In the genomic region with DNA sequence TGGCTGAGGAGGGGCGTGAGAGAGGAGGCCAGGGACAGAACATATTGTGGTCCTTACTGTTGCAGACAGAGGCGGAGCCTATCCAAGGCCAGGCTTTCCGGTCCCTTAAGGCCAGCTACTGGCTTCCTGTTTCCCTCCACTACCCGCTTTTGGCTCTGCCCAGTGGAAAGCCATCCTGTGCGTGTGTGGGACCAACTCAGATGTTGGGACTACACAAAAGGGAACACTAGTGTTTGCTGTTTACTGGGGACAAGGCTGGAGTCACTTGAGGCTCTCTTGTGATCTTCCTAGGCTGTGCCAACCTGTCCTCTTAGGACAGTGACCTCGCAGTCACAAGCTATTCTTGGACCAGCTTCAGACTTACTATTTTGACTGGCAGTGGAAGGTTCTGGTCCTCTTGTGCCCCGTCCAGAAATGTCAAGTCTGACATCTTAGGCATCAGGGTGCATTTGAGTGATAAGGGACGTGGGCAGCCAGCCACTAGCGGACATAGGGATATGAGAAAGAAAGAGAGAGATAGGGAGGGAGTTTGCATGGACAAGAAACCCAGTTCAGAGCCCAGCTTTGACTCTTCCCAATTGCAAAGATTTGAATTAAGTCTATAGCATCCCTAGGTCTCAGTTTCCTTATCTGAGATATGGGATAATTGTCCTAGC, we compare ENCODE assay signal across 7 mouse cellular contexts. TPM values are rescaled to one million over a fixed set of nuclear protein-coding genes. Genes with fewer than 3 reads are reported as not detected.
DNase-seq lines count a peak whose midpoint lies in the region; ATAC-seq lines count a peak whose summit lies in the region.

No protein-coding gene starts in this region.

- H3K4me3 ChIP-seq in heart, embryonic 10.5 days: no peak overlapping the region
- no peak overlapping the region for H3K4me3 ChIP-seq in limb, embryonic 10.5 days
- H3K4me3 ChIP-seq in midbrain, embryonic 11.5 days (ENCODE audit: low read depth, low read length): no peak overlapping the region
- no peak overlapping the region for H3K4me3 ChIP-seq in forebrain, embryonic 15.5 days

- H3K27me3 ChIP-seq in heart, embryonic 10.5 days (ENCODE audit: insufficient read depth, poor library complexity, severe bottlenecking): no peaks in the 10 kb centered on the region
- H3K27me3 ChIP-seq in limb, embryonic 10.5 days (ENCODE audit: low read depth, poor library complexity, severe bottlenecking): no peaks in the 10 kb centered on the region
- H3K27me3 ChIP-seq in splenic B cell, adult 2 months (ENCODE audit: control insufficient read depth, insufficient read depth, low read length, poor library complexity, severe bottlenecking): no peaks in the 10 kb centered on the region
- no peaks in the 10 kb centered on the region for H3K27me3 ChIP-seq in midbrain, embryonic 11.5 days (ENCODE audit: control insufficient read depth, insufficient read depth, low read length)
- no peaks in the 10 kb centered on the region for H3K27me3 ChIP-seq in forebrain, embryonic 15.5 days

- peak; percentile 30 to 47 for DNase-seq in spleen, postnatal 10 days (ENCODE audit: low spot score in 2 of 2)
- no peak for DNase-seq in spleen, postnatal 14 days (ENCODE audit: low spot score in 2 of 2)
- no peak for DNase-seq in heart, embryonic 10.5 days (ENCODE audit: low spot score)
- DNase-seq in limb, embryonic 10.5 days (ENCODE audit: low spot score): no peak
- DNase-seq in splenic B cell, adult 2 months (ENCODE audit: low read depth, low spot score): peak; percentile 37
- DNase-seq in midbrain, embryonic 11.5 days (ENCODE audit: low spot score, missing footprints): no peak

- peaks cover 76% of the 10 kb centered on the region for H3K36me3 ChIP-seq in heart, embryonic 10.5 days
- H3K36me3 ChIP-seq in limb, embryonic 10.5 days: peaks cover 96% of the 10 kb centered on the region
- no peaks in the 10 kb centered on the region for H3K36me3 ChIP-seq in splenic B cell, adult 2 months (ENCODE audit: control insufficient read depth, insufficient read depth, low read length, poor library complexity, severe bottlenecking)
- peaks cover 7% of the 10 kb centered on the region for H3K36me3 ChIP-seq in midbrain, embryonic 11.5 days (ENCODE audit: control insufficient read depth, insufficient read depth, low read length)
- peaks cover 7% of the 10 kb centered on the region; the same call in 1 of the 2 replicates for H3K36me3 ChIP-seq in forebrain, embryonic 15.5 days

- peaks cover 23% of the 10 kb centered on the region for H3K4me1 ChIP-seq in heart, embryonic 10.5 days
- H3K4me1 ChIP-seq in limb, embryonic 10.5 days: no peaks in the 10 kb centered on the region
- H3K4me1 ChIP-seq in midbrain, embryonic 11.5 days (ENCODE audit: control insufficient read depth, insufficient read depth, low read length): peaks cover 4% of the 10 kb centered on the region; the same call in 1 of the 2 replicates
- peaks cover 11% of the 10 kb centered on the region for H3K4me1 ChIP-seq in forebrain, embryonic 15.5 days

- peak overlapping the region; percentile 73 for H3K27ac ChIP-seq in heart, embryonic 10.5 days
- H3K27ac ChIP-seq in limb, embryonic 10.5 days: 0 out of 2 replicates have a peak overlapping the region, but pooled peaks have one; percentile 14
- H3K27ac ChIP-seq in midbrain, embryonic 11.5 days (ENCODE audit: low read depth, low read length): no peak overlapping the region
- H3K27ac ChIP-seq in forebrain, embryonic 15.5 days (replicated peaks): no peak overlapping the region

- H3K4me2 ChIP-seq in midbrain, embryonic 11.5 days: no peak overlapping the region
- no peak overlapping the region for H3K4me2 ChIP-seq in forebrain, embryonic 15.5 days (replicated peaks)

- H3K9ac ChIP-seq in midbrain, embryonic 11.5 days (ENCODE audit: low read length): no peak overlapping the region
- no peak overlapping the region for H3K9ac ChIP-seq in forebrain, embryonic 15.5 days (replicated peaks)

- no peaks in the 10 kb centered on the region for H3K9me3 ChIP-seq in heart, embryonic 10.5 days
- H3K9me3 ChIP-seq in limb, embryonic 10.5 days (replicated peaks): no peaks in the 10 kb centered on the region
- H3K9me3 ChIP-seq in midbrain, embryonic 11.5 days (ENCODE audit: control insufficient read depth, low read length): no peaks in the 10 kb centered on the region
- no peaks in the 10 kb centered on the region for H3K9me3 ChIP-seq in forebrain, embryonic 15.5 days

- 58% methylated on average over 9 of the region's 9 CpGs for WGBS in heart, embryonic 10.5 days
- 81% methylated on average over 9 of the region's 9 CpGs for WGBS in limb, embryonic 10.5 days
- 80% methylated on average over 9 of the region's 9 CpGs for WGBS in midbrain, embryonic 11.5 days
- WGBS in forebrain, embryonic 15.5 days: 83% methylated on average over 9 of the region's 9 CpGs

- ATAC-seq in midbrain, embryonic 11.5 days (ENCODE audit: low FRiP score): no peak
- no peak for ATAC-seq in forebrain, embryonic 15.5 days (replicated peaks)

RNA-seq across cellular contexts. Expression of a gene that starts 15.4 kb away (rescaled TPM):
- polyA plus RNA-seq in heart, embryonic 10.5 days (2016; fragmentation: Nextera tagmentation; extraction: Ambion mirVana): 25.5 and 26.8 TPM in 2 replicates
- polyA plus RNA-seq in limb, embryonic 10.5 days (2016; fragmentation: Nextera tagmentation; extraction: Ambion mirVana): 30.8 and 32.2 TPM in 2 replicates
- 15.6 and 17.3 TPM in 2 replicates for polyA plus RNA-seq in midbrain, embryonic 11.5 days (2014; fragmentation: Nextera tagmentation; extraction: Ambion mirVana)
- polyA plus RNA-seq in forebrain, embryonic 15.5 days (2015; fragmentation: Nextera tagmentation; extraction: Ambion mirVana): 24.9 and 26.0 TPM in 2 replicates

RNA-seq across cellular contexts. Expression of a gene that starts 20.2 kb away (rescaled TPM):
- polyA plus RNA-seq in heart, embryonic 10.5 days (2016; fragmentation: Nextera tagmentation; extraction: Ambion mirVana): 13.3 and 18.3 TPM in 2 replicates
- polyA plus RNA-seq in limb, embryonic 10.5 days (2016; fragmentation: Nextera tagmentation; extraction: Ambion mirVana): 26.8 and 31.1 TPM in 2 replicates
- polyA plus RNA-seq in midbrain, embryonic 11.5 days (2014; fragmentation: Nextera tagmentation; extraction: Ambion mirVana): 19.6 and 23.1 TPM in 2 replicates
- polyA plus RNA-seq in forebrain, embryonic 15.5 days (2015; fragmentation: Nextera tagmentation; extraction: Ambion mirVana): 26.3 and 27.8 TPM in 2 replicates

RNA-seq across cellular contexts. Expression of a gene that starts 32.8 kb away (rescaled TPM):
- 22.7 and 25.5 TPM in 2 replicates for polyA plus RNA-seq in heart, embryonic 10.5 days (2016; fragmentation: Nextera tagmentation; extraction: Ambion mirVana)
- 25.2 and 26.1 TPM in 2 replicates for polyA plus RNA-seq in limb, embryonic 10.5 days (2016; fragmentation: Nextera tagmentation; extraction: Ambion mirVana)
- 17.7 and 21.7 TPM in 2 replicates for polyA plus RNA-seq in midbrain, embryonic 11.5 days (2014; fragmentation: Nextera tagmentation; extraction: Ambion mirVana)
- 11.6 and 12.8 TPM in 2 replicates for polyA plus RNA-seq in forebrain, embryonic 15.5 days (2015; fragmentation: Nextera tagmentation; extraction: Ambion mirVana)

RNA-seq across cellular contexts. Expression of a gene that starts 42.1 kb away (rescaled TPM):
- 523 and 570 TPM in 2 replicates for polyA plus RNA-seq in heart, embryonic 10.5 days (2016; fragmentation: Nextera tagmentation; extraction: Ambion mirVana)
- polyA plus RNA-seq in limb, embryonic 10.5 days (2016; fragmentation: Nextera tagmentation; extraction: Ambion mirVana): 501 and 540 TPM in 2 replicates
- 490 and 523 TPM in 2 replicates for polyA plus RNA-seq in midbrain, embryonic 11.5 days (2014; fragmentation: Nextera tagmentation; extraction: Ambion mirVana)
- 372 and 377 TPM in 2 replicates for polyA plus RNA-seq in forebrain, embryonic 15.5 days (2015; fragmentation: Nextera tagmentation; extraction: Ambion mirVana)

RNA-seq across cellular contexts. Expression of a gene that starts 54.3 kb away (rescaled TPM):
- polyA plus RNA-seq in heart, embryonic 10.5 days (2016; fragmentation: Nextera tagmentation; extraction: Ambion mirVana): 11.4 and 13.0 TPM in 2 replicates
- 17.0 and 18.0 TPM in 2 replicates for polyA plus RNA-seq in limb, embryonic 10.5 days (2016; fragmentation: Nextera tagmentation; extraction: Ambion mirVana)
- polyA plus RNA-seq in midbrain, embryonic 11.5 days (2014; fragmentation: Nextera tagmentation; extraction: Ambion mirVana): 13.2 and 15.0 TPM in 2 replicates
- polyA plus RNA-seq in forebrain, embryonic 15.5 days (2015; fragmentation: Nextera tagmentation; extraction: Ambion mirVana): 28.2 and 28.8 TPM in 2 replicates

Comparison
In these comparisons a context has a peak if more than half of its experiments do, and no peak if none do; other contexts are left out.
1. DNase-seq: peak in spleen, postnatal 10 days (2 of 2) and splenic B cell, adult 2 months (single experiment); none in spleen, postnatal 14 days (0 of 2), heart, embryonic 10.5 days (single experiment), limb, embryonic 10.5 days (single experiment) and midbrain, embryonic 11.5 days (single experiment).
2. H3K27ac ChIP-seq: peak in heart, embryonic 10.5 days (single experiment) and limb, embryonic 10.5 days (single experiment); none in midbrain, embryonic 11.5 days (single experiment) and forebrain, embryonic 15.5 days (single experiment).